Mouse (Mus musculus) left cerebral cortex, adult 8-10 months (tissue): ENCODE measurements around the gene Dnajc6. TPM values are rescaled to one million over a fixed set of nuclear protein-coding genes. Genes with fewer than 3 reads are reported as not detected.

Source experiments
- DNase-seq, 2 experiments: peaks; one replicate each; pipeline ENCODE4 v3.0.0; 2022; ENCODE audit warnings: low spot score in 2 of 2
- total RNA-seq, 4 experiments: library from RNA; stranded (reverse); gene quantifications; 2 replicates each; pipeline ENCODE4 v1.2.4; 2022

Dnajc6 gene
- total RNA-seq, 4 experiments from 2014 or later, result 274 to 346 (median 317) TPM

DNA sequence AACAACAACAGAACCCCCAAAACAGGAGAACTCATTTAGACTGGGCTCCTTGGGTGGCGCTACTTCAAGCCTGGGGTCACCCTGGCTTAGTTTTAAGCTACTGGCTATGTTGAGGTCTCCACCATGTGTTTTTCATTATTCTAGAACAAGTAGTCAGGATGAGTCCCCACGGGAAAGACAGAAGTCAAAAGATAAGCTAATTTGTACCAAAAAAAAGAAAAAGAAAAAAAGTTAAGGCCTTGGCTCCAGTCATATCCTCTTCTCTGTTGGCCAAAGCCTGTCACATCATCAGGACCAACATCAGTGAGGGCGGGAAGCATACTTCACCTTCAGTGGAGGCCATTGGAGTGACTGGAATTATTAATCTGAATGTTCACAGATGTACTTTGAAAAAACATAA lies 188.4 kb downstream of the Dnajc6 start:
- DNase-seq, result no peak

GRCm38 (mm10) chr4:101686227-101686810 lies 189.9 kb downstream of the Dnajc6 start:
- DNase-seq, result no peak

GRCm38 (mm10) chr4:101689241-101689640 lies 192.8 kb downstream of the Dnajc6 start:
- DNase-seq, result no peak

- DNase-seq, result no peak
These were observed 193.2 kb downstream of the Dnajc6 start for GRCm38 (mm10) chr4:101689645-101690044.

Other genes starting within 250 kb of the Dnajc6 start
- gene Jak1, start 231.4 kb upstream of the Dnajc6 start, total RNA-seq, result 100 to 1,000 TPM; 114 to 122 (median 117) TPM
- 10 to 100 TPM; 27.1 to 36.0 (median 33.1) TPM for gene Ak4, start 77.4 kb upstream of the Dnajc6 start, total RNA-seq
- gene Leprot, start 151.1 kb downstream of the Dnajc6 start, total RNA-seq, result 10 to 100 TPM; 26.1 to 28.0 (median 27.1) TPM
- 1 to 10 TPM; 3.3 to 5.6 (median 4.4) TPM for gene Lepr, start 220.8 kb downstream of the Dnajc6 start, total RNA-seq